Mouse (Mus musculus): ENCODE data around the gene Tbx6.

The Tbx6 gene

DNA sequence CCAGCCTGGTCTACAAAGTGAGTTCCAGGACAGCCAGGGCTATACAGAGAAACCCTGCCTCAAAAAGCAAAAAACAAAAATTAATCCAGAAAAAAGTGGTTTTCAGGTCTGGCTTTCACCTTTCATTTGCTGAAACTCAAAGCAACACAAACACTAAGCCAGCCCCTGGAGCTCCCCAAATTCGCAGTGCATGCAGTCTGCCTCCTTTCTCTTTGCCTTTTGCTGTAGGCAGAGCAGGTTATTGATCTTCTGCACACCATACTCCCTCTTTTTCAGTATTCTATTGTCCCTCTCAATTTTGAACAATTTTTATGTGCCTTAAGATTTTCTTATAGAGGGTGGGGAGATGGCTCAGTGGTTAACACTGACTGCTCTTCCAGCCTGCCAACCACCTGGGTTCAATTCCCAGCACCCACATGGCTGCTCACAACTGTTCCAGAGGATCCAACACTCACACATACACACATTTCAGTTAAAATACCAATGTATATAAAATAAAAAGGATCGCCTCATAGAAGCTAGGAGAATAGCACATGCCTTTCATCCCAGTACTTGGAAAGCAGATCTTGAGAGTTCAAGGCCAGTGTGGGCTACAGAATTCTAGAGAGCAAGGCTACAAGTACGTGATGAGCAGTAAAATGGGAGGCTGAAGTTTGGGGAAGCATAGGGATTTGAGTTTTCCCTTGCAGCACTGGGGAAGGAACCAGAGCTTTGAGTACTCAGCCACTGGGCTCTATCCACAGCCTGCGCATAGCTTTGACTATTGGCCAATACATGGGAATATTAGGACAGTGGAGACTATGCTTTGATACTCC lies 12.4 kb downstream of the Tbx6 start:
- no peak for DNase-seq (ENCODE audit: low spot score in 2 of 2)

GRCm38 (mm10) chr7:126794271-126794605 lies 13.0 kb downstream of the Tbx6 start:
- DNase-seq (ENCODE audit: low spot score in 2 of 2), result no peak

- DNase-seq (ENCODE audit: low spot score in 2 of 2), result no peak
Measured at GRCm38 (mm10) chr7:126795387-126796317, 14.4 kb downstream of the Tbx6 start.

GRCm38 (mm10) chr7:126796350-126796932 lies 15.2 kb downstream of the Tbx6 start:
- DNase-seq (ENCODE audit: low spot score in 2 of 2), result peak in 1 of 2 experiments; percentile 67

DNA sequence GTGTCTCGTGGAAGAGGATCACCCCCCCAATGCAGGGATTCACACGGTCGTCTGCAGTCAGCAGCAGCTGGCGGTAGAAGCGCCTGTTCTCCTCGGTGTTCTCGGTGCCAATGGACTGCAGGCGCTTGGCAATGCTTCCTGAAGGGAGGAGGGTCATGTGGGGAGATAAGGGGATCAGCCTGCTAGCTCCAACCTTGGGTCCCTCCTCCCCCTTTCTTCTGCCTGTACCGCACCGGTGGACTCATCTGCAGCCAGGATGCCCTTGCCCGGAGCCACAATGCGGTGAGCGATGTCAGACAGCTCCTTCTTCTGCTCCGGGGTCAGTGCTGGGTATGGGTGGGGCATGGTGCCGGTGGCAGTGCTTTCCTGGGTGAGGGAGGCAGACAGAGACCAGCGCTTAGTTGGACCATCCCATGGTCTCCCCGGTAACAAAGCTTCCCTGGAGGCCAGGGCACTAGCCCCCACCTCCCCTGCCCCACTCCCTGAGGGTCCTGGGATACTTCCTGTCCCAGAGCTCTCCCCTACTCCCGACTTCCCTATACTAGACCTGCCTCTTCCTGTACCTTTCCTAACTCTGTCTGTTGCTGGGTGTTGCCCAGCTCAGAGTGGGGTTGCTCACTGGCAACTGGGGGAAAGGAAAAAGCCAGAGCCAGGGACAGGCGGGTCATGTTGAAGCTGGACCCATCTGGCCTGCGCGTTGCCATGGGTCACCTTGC lies 16.3 kb downstream of the Tbx6 start, which contains the start of gene Fam57b:
Fam57b (plus strand) TSS at position 258 of the 716 bp plus-strand sequence.
- peak in 1 of 2 experiments; percentile 43 for DNase-seq (ENCODE audit: low spot score in 2 of 2)

DNA sequence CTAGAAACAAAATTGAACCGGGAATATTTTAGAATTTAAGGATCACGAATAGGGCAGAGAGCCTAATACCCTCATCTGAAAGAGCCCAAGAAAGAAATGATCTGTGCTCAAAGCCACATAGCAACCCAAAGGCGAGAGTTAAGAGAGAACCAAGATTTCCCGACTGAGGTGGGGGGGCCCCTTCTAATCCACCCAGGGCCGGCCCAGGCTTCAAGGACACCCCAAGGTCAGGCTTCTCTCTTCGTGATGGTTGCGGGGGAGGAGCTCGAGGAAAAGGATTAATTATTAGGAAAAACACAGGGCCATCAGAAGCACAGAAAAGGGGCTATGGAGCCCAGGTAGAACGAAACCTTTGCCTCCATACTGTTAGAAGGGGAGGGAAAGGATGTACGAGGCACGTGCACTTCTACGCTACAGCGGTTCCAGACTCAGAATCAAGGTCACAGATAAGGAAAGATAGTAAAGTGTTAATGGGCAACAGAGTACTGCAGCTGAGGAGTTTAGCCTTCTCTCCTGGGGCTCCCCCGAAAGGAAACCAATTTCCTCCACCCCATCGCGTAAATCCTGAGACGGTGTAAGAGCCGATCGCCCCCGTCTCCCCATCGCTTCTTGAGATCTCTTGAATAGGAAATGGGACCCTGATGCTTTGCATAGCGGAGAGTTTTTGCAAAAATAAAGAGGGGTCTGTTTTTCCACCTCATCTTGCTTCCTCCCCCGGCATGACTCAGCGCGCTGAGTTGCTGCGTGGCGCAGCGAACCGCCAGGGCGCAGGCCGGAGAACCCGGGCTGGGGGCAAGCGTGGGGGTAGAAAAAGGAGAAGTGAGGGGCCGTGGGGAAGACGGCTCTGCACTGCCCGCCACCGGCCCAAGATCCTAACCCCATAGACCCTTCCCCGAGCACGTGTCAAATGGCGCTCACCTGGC lies 17.1 kb downstream of the Tbx6 start:
- peak; percentile 62 to 72 for DNase-seq (ENCODE audit: low spot score in 2 of 2)

DNA sequence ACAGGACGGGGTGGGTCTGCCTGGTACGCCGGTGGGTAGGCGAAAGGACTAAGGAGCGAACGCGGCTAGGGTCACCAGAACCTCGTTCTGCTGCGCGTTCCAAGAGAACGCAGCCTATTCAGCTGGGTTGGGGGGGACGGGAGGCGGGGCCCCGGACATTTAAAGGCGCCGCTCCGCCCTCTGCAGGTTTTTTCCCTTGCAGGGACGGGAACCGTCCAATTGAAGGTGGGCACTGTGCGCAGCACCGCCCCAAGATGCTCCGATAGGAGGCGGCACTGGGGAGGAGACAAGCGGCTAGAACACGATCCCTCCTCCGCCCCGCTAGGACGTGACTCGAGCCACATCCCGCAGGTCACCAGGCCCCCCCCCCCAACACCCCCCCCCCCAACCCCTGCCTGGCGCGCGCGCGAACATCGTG lies 17.8 kb downstream of the Tbx6 start:
- DNase-seq (ENCODE audit: low spot score in 2 of 2), result peak; percentile 85 to 93

- DNase-seq (ENCODE audit: low spot score in 2 of 2), result peak in 1 of 2 experiments; percentile 72
Measured at GRCm38 (mm10) chr7:126799468-126800268, 18.4 kb downstream of the Tbx6 start.

- DNase-seq (ENCODE audit: low spot score in 2 of 2), result no peak
Measured at GRCm38 (mm10) chr7:126800269-126801056, 19.2 kb downstream of the Tbx6 start.

DNA sequence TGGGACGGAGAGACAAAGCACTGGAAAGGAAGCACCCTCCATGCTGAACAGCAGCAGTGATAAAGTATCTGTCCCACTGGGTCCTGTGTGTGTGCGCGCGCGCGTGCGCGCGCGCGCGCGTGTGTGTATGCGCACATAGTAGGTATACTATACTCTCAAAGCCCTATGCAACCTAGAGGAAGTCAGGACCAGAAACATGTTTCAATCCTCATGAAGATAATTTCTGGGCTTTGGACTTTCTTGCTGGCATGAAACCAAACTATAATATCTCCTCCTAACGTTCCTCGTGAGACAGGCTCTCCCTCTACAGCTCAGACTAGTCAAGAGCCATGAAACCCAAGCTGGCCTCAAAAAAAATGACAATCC lies 19.8 kb downstream of the Tbx6 start:
- no peak for DNase-seq (ENCODE audit: low spot score in 2 of 2)

GRCm38 (mm10) chr7:126802134-126802889 lies 21.0 kb downstream of the Tbx6 start:
- DNase-seq (ENCODE audit: low spot score in 2 of 2), result no peak

DNA sequence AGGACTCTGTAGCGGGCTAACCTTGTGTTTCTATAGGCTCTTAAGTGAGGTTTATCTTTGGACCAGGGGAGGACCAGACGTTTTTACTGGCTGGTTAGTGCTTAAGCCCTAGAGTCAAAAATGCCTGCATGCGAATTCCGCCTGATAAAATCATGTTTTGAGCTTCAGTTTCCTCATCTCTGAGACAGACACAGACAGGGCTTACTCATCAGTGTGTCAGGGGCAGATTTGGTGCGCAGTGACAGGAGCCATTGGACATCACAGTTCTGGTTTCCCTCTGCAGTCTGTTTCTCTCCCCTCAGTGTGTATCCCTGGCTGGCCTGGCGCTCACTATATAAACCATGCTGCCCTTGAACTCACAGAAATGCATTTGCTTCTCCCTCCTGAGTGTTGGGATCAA lies 21.9 kb downstream of the Tbx6 start:
- DNase-seq (ENCODE audit: low spot score in 2 of 2), result no peak

DNA sequence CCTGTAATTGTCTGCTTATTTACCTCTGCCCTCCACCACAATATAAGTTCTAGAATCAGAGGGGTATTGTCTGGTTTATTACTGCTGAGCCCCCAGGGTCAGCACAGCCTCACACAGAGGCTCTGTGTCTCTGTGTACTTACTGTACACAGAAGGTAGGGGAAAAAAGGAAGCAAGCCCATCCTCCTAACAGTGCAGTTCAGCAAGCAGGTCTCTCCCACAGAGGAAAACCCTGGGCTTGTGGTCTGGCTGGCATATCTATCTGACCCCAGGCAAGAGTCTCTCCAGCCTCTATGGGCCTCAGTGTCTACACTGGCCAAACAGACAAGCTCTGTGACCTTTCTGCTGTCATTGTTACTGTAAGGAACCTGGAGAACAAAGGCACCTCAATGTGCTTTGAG lies 22.5 kb downstream of the Tbx6 start:
- no peak for DNase-seq (ENCODE audit: low spot score in 2 of 2)

DNA sequence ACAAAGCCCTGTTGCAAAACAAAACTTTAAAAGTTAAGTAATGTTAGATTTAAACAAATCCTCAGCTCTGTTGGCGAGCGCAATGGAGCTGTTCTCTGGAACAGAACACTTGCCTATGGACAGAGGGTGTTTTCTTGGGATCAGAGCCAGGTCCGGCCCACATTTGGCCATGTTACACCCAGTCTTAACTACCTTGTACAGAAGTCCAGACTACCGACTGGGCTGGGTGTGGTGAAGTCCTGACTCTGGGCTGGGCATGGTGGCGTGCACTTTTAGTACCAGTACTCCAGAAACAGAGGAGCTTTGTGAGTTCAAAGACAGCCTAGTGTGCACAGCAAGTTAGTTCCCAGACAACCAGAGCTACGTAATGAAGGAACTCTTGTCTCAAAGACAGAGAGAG lies 25.7 kb downstream of the Tbx6 start:
- DNase-seq (ENCODE audit: low spot score in 2 of 2), result no peak

DNA sequence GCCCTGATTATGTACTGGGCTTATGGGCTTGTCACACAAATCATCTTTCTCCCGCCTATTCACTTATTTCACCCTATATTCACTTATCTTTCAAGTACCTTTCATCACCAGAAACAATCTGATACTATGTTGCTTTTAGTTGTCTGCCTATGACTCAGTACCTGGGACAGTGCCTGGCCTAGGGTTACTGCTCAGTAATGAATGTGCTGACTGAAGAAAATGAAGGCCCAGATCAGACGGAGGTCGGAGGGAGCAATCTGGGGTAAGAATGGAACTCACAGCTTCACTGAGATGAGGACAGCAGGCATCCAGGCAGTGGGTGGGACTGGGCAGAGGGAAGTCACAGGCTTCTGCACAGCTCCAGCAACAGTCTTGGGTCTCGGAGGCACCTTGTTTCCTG lies 26.1 kb downstream of the Tbx6 start:
- no peak for DNase-seq (ENCODE audit: low spot score in 2 of 2)

- peak; percentile 71 to 82 for DNase-seq (ENCODE audit: low spot score in 2 of 2)
Measured at GRCm38 (mm10) chr7:126808703-126809455, 27.6 kb downstream of the Tbx6 start.

DNA sequence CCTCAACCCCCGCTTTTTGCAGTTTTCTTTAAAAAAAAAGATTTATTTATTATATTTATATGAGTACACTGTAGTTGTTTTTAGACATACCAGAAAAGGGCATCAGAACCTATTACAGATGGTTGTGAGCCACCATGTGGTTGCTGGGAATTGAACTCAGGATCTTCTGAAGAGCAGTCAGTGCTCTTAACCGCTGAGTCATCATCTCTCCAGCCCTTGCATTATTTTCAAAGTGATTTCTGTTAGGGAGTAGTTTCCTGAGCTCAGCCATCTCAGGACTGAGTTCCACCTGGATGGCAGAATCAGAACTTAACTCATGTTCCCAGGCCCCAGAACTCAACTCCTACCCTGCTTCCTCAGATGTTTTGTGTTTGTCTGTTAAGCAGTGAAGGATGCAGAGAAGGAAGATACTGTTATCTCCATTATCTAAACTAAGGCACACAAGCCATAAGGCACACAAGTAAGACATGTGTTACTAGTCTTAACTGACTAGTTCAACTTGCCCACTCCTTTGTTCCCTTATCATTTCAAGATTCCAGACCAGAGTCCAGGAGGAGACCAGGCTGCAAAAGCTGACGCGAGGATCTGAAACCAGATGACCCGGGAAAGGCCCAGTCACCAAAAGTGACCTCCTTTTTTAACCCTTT lies 28.6 kb downstream of the Tbx6 start:
- DNase-seq (ENCODE audit: low spot score in 2 of 2), result no peak
